Mouse (Mus musculus): ENCODE data around the gene Scamp2. TPM values are rescaled to one million over a fixed set of nuclear protein-coding genes. Genes with fewer than 3 reads are reported as not detected.

The Scamp2 gene
- polyA plus RNA-seq, 1 experiment from 2014 or later: 92.3 TPM

- H3K36me3 ChIP-seq (ENCODE audit: control insufficient read depth, insufficient read depth): peaks cover 35% of the 10 kb centered on the region
- H3K27ac ChIP-seq (ENCODE audit: low read depth, low read length): no peak overlapping the region
- WGBS: 33% methylated on average over 4 of the region's 4 CpGs
These were observed 72.8 kb downstream of the Scamp2 start for GRCm38 (mm10) chr9:57633481-57634024.

GRCm38 (mm10) chr9:57637272-57637671, 76.5 kb downstream of the Scamp2 start:
- Histone ChIP-seq H3K27ac (ENCODE audit: low read depth, low read length) (peak overlapping the region; percentile 68), H3K4me2 (replicated peaks; ENCODE audit: low read depth) (peak overlapping the region; percentile 13; the same call in 1 of the 2 replicates), H3K36me3 (ENCODE audit: control insufficient read depth, insufficient read depth) (peaks cover 5% of the 10 kb centered on the region; the same call in 1 of the 2 replicates), H3K4me1 (replicated peaks; ENCODE audit: control insufficient read depth, insufficient read depth, low read length) (peaks cover 35% of the 10 kb centered on the region), H3K27me3 (replicated peaks; ENCODE audit: control insufficient read depth, insufficient read depth, low read length) (no peaks in the 10 kb centered on the region), H3K9ac (ENCODE audit: low read depth, low read length) (no peak overlapping the region), H3K4me3 (ENCODE audit: low read depth, low read length) (no peak overlapping the region), H3K9me3 (ENCODE audit: control insufficient read depth) (no peaks in the 10 kb centered on the region)
- no peak for TF ChIP-seq CTCF (IDR thresholded peaks at IDR 0.05; ENCODE audit: low read depth)
- no peak for ATAC-seq
- 43% methylated on average over 3 of the region's 3 CpGs for WGBS

More at GRCm38 (mm10) chr9:57633481-57634024, 72.8 kb downstream of the Scamp2 start:
- Histone ChIP-seq H3K4me3 (ENCODE audit: low read depth, low read length) (no peak overlapping the region), H3K9me3 (ENCODE audit: control insufficient read depth) (no peaks in the 10 kb centered on the region), H3K4me2 (replicated peaks; ENCODE audit: low read depth) (no peak overlapping the region), H3K9ac (ENCODE audit: low read depth, low read length) (no peak overlapping the region), H3K27me3 (replicated peaks; ENCODE audit: control insufficient read depth, insufficient read depth, low read length) (no peaks in the 10 kb centered on the region), H3K4me1 (replicated peaks; ENCODE audit: control insufficient read depth, insufficient read depth, low read length) (peaks cover 15% of the 10 kb centered on the region)
- no peak for ATAC-seq
- TF ChIP-seq CTCF (IDR thresholded peaks at IDR 0.05; ENCODE audit: low read depth): peak; percentile 57

- Histone ChIP-seq H3K4me2 (replicated peaks; ENCODE audit: low read depth) (peak overlapping the region; percentile 63), H3K9ac (ENCODE audit: low read depth, low read length) (no peak overlapping the region; the same call in 1 of the 2 replicates), H3K4me1 (replicated peaks; ENCODE audit: control insufficient read depth, insufficient read depth, low read length) (peaks cover 39% of the 10 kb centered on the region)
These were observed 77.1 kb downstream of the Scamp2 start for GRCm38 (mm10) chr9:57637741-57638322.

More at GRCm38 (mm10) chr9:57637741-57638322, 77.1 kb downstream of the Scamp2 start:
- Histone ChIP-seq H3K36me3 (ENCODE audit: control insufficient read depth, insufficient read depth) (peaks cover 5% of the 10 kb centered on the region; the same call in 1 of the 2 replicates), H3K27ac (ENCODE audit: low read depth, low read length) (peak overlapping the region; percentile 68), H3K4me3 (ENCODE audit: low read depth, low read length) (no peak overlapping the region), H3K27me3 (replicated peaks; ENCODE audit: control insufficient read depth, insufficient read depth, low read length) (no peaks in the 10 kb centered on the region), H3K9me3 (ENCODE audit: control insufficient read depth) (no peaks in the 10 kb centered on the region)
- TF ChIP-seq CTCF (IDR thresholded peaks at IDR 0.05; ENCODE audit: low read depth): no peak
- WGBS: 11% methylated on average over 6 of the region's 6 CpGs
- ATAC-seq: 0 out of 2 replicates have a peak, but pooled peaks have one; percentile 10

Other genes starting within 250 kb of the Scamp2 start
- 17.3 and 18.8 TPM in 2 replicates for gene Ppcdc, start 120.8 kb upstream of the Scamp2 start, polyA plus RNA-seq (2015; fragmentation: Nextera tagmentation; extraction: Ambion mirVana)
- gene Scamp5, start 92.9 kb upstream of the Scamp2 start, polyA plus RNA-seq (2015; fragmentation: Nextera tagmentation; extraction: Ambion mirVana): 15.9 and 16.8 TPM in 2 replicates
- 3.2 and 4.8 TPM in 2 replicates for gene Rpp25, start 56.9 kb upstream of the Scamp2 start, polyA plus RNA-seq (2015; fragmentation: Nextera tagmentation; extraction: Ambion mirVana)
- gene Cox5a, start 39.7 kb upstream of the Scamp2 start, polyA plus RNA-seq (2015; fragmentation: Nextera tagmentation; extraction: Ambion mirVana): 1,449 and 1,523 TPM in 2 replicates
- gene Fam219b, start 23.4 kb upstream of the Scamp2 start, polyA plus RNA-seq (2015; fragmentation: Nextera tagmentation; extraction: Ambion mirVana): 6.9 and 7.8 TPM in 2 replicates
- gene Mpi, start 8.2 kb upstream of the Scamp2 start, polyA plus RNA-seq (2015; fragmentation: Nextera tagmentation; extraction: Ambion mirVana): 22.8 and 27.5 TPM in 2 replicates
- 8.3 and 10.3 TPM in 2 replicates for gene Ulk3, start 28.5 kb downstream of the Scamp2 start, polyA plus RNA-seq (2015; fragmentation: Nextera tagmentation; extraction: Ambion mirVana)
- gene Cplx3, start 45.3 kb downstream of the Scamp2 start, polyA plus RNA-seq (2015; fragmentation: Nextera tagmentation; extraction: Ambion mirVana): not detected in 2 replicates
- gene Lman1l, start 59.8 kb downstream of the Scamp2 start, polyA plus RNA-seq (2015; fragmentation: Nextera tagmentation; extraction: Ambion mirVana): not detected in 2 replicates
- gene Csk, start 92.7 kb downstream of the Scamp2 start, polyA plus RNA-seq (2015; fragmentation: Nextera tagmentation; extraction: Ambion mirVana): 18.7 and 21.9 TPM in 2 replicates
- not detected in 2 replicates for gene Cyp1a2, start 122.8 kb downstream of the Scamp2 start, polyA plus RNA-seq (2015; fragmentation: Nextera tagmentation; extraction: Ambion mirVana)
- 0.05 and 0.09 TPM in 2 replicates for gene Cyp1a1, start 127.0 kb downstream of the Scamp2 start, polyA plus RNA-seq (2015; fragmentation: Nextera tagmentation; extraction: Ambion mirVana)
- gene Edc3, start 147.6 kb downstream of the Scamp2 start, polyA plus RNA-seq (2015; fragmentation: Nextera tagmentation; extraction: Ambion mirVana): 12.3 and 14.2 TPM in 2 replicates
- gene Clk3, start 204.9 kb downstream of the Scamp2 start, polyA plus RNA-seq (2015; fragmentation: Nextera tagmentation; extraction: Ambion mirVana): 26.7 and 27.4 TPM in 2 replicates

Data from intestine, postnatal 0 days (tissue).